Mouse (Mus musculus): ENCODE measurements around the gene Cdyl2. TPM values are rescaled to one million over a fixed set of nuclear protein-coding genes. Genes with fewer than 3 reads are reported as not detected.

Cdyl2 gene
- total RNA-seq (2014; fragmentation: Nextera tagmentation) = 5.4 TPM in 2 replicates
- total RNA-seq (2017) = 4.4 and 7.0 TPM in 2 replicates

DNA sequence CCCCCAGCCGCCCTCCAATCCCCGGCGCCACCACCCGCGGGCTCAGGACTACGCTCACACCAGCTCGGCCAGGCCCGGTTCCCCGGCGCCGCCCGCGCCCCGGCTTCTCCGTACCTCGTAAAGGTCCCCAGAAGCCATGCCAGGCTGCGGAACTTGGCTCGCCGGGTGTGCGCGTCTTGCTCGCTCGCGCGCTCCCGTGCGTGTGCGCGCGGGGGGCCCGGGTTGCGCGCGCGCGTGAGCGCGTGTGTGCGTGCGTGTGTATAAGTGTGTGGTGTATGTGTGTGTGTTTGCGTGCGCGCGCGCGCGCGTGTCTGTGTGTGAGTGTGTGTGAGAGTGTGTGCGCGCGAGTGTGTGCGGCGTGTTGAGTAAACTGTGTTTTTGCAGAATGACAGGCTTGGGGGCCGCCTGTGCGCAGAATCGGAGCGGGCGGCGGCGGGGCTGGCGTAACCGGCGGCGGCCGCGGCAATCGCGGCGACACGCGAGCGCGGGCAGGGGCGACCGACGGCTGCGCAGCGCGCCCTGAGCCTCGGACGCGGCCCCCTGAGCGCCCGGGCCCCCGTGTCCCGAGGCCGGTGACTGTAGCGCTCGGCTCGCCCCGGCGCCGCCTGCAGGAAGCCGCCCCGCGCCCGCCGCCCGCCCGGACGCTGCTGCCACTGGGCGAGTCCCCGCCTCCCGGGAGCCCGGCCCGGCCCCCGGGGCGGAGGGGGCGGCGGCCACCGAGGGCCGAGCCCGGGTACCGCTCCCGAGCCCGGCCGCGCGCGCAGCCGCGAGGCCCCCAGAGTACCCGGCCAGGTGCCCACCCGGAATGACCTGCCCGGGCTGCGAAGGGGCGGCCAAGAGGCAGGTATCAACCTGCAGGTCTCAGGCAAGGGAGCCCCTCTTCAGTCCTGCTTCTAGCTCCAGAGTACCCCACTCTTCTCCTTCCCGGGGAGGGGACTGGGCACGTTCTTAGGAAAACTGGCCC, at the start of gene Cdyl2:
Cdyl2 (minus strand) TSS at position 308 of the 964 bp plus-strand sequence.
- peak; percentile 63 for ATAC-seq (replicated peaks; ENCODE audit: poor library complexity, severe bottlenecking)

- no peak for ATAC-seq (replicated peaks; ENCODE audit: poor library complexity, severe bottlenecking)
Measured at GRCm38 (mm10) chr8:116780594-116780993, 47.8 kb upstream of the Cdyl2 start.

GRCm38 (mm10) chr8:116774220-116774619, 41.4 kb upstream of the Cdyl2 start:
- ATAC-seq (replicated peaks; ENCODE audit: poor library complexity, severe bottlenecking) = no peak

DNA sequence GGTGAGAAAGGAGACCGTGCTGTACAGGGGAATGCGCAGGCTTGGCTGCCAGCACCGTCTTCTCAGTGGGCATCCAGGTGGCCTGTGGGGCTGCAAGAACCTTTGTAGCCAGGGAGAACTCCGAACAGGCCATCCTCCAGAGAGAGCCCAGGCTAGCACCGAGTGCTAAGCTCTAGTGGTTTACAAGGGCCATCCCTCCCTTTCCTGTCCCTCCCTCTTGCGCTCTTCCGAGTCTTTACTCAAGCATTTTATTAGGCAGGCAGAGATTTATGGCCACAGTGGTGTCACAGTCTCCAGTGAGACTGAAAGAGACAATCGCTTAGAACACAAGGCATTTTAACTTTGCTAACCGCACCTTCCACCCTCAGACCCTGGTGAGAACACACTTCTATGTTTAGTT, 39.9 kb upstream of the Cdyl2 start:
- ATAC-seq (replicated peaks; ENCODE audit: poor library complexity, severe bottlenecking) = no peak

DNA sequence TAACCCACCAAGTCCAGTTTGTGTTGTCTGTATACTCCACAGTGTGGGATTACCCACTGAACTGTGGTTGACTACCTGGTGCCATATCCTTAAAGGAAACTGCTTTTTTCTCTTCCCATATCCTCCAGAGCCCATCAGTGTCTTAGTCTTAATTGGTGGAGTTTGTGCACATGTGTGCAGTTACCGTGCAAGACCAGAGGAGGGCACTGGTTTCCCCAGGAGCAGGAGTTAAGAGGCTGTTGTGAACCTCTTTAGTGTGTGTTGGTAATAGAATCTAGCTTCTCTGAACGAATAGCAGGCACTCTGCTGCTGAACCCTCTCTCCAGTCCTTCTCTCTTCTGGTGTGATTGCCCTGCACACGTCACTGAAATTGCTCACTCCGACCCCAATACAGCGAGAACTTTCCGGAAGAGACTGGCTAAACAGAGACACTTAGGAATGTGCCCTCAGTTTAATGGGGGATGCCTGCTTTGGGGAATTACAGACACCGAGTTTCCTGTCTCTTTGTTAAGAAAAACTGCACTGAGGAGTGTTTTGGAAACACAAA, 39.1 kb upstream of the Cdyl2 start:
- ATAC-seq (replicated peaks; ENCODE audit: poor library complexity, severe bottlenecking) = peak; percentile 59

GRCm38 (mm10) chr8:116770756-116771155, 38.0 kb upstream of the Cdyl2 start:
- ATAC-seq (replicated peaks; ENCODE audit: poor library complexity, severe bottlenecking) = no peak

- ATAC-seq (replicated peaks; ENCODE audit: poor library complexity, severe bottlenecking) = no peak
Measured at GRCm38 (mm10) chr8:116756174-116756573, 23.4 kb upstream of the Cdyl2 start.

GRCm38 (mm10) chr8:116755557-116755956, 22.8 kb upstream of the Cdyl2 start:
- peak; percentile 65; the same call in 1 of the 2 replicates for ATAC-seq (replicated peaks; ENCODE audit: poor library complexity, severe bottlenecking)

DNA sequence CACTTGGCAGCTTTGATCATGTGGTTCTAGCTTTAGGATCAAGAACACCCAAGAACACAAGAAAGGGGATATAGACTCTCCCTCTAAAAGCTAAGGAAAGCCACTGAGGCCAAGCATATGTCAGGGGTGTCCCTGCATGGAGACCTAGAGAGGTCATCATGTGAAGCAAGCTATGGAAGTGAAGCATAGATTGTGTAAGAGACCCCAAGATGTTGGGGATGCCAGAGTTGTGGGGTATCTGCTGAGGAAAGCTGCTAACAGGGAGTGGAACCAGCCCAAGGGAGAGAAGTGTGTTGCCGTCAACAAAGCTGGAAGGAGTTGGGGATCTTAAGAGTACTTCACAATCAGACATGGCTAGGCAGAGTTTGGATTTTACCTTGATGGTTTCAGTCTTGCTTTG, 7.9 kb upstream of the Cdyl2 start:
- ATAC-seq (replicated peaks; ENCODE audit: poor library complexity, severe bottlenecking) = no peak

DNA sequence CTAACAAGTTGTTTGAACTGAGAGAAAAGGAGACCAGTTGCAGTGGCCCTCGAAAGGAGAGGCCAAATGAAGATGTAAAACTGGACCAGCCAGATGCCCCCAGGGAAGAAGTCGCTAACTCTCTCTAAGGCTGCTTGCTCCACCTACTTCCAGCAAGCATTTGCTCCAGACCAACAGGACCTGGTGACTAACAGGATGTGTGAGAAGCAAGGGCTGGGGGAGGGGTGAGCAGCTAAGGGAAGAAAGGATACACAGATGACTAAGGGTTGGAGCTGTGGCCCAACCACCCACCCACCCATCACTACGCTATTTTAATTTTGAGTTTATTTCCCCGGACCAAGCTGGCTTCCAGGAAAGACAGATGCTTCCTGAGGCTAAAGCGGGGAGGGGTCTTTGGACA, 2.5 kb upstream of the Cdyl2 start:
- ATAC-seq (replicated peaks; ENCODE audit: poor library complexity, severe bottlenecking) = no peak

DNA sequence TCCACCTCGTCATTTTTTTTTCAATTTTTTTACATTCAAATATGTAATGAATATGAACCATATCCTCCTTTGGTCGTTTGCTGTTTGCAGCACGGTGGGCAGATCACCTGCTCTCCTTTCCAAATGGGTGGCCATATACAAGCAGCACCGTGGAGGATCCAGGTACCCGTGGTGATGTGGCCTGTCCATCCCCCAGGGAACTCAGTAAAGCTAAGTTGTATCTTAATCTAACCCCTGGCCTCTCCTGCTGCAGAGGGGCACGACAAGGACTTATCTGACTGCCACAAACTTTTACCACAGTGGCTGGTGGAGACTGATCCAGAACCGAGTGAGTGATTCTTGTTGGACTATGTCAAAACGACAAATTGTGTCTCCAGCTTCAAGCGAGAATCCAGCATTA, 1.4 kb upstream of the Cdyl2 start:
- no peak for ATAC-seq (replicated peaks; ENCODE audit: poor library complexity, severe bottlenecking)

- ATAC-seq (replicated peaks; ENCODE audit: poor library complexity, severe bottlenecking) = no peak
Measured at GRCm38 (mm10) chr8:116733648-116734014, 840 bp upstream of the Cdyl2 start.

DNA sequence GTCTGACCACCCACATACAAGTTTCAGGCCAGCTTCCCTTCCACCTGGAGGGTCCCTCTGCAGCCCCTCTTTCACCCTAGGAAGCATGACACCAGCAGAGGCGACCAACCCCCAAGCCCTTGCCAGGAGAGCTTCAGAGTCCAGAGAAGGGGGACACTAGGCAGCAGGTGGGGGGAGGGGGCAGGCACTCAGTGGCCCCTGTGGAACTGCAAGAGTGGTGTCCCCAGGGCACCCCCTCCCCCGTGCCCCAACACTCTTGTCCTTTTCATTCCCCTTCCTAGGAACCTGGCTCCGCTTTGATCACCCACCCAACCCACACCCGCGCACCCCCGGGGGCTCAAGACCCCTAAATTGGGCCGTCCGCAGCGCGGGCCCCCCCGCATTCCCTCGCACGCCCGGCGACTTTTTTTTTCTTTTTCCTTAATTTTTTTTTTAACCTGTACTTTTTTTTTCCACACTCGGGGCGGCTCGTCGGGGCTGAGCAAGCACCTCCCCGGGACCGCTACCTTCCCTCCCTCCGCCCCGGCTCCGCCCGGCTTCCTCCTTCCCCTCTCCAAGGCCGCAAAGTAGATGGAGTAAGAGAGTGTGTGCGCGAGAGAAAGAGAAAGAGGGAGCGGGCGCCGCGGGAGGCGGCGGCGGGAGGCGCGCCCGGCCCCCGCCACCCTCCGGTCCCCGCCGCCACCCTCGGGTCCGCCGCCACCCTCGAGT, 661 bp downstream of the Cdyl2 start:
- peak; percentile 77 for ATAC-seq (replicated peaks; ENCODE audit: poor library complexity, severe bottlenecking)

DNA sequence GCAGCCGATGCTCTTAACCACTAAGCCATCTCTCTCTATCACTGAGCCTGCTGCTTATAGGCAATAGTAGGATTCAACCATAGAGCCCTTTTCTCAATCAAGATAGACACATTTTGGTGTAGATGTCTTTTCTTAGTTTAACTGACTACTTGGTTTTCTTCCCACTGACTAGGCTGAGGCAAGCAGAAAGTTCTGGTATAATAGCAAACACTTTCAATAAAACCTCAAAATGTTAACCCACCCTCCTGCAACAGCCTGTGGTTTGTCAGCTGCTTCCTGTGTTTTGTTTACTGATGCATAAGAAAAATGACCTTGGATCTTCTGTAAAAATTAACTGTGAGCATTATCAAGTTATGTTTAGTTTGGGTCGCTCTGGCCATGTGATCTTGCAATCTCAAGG, 11.3 kb downstream of the Cdyl2 start:
- no peak for ATAC-seq (replicated peaks; ENCODE audit: poor library complexity, severe bottlenecking)

DNA sequence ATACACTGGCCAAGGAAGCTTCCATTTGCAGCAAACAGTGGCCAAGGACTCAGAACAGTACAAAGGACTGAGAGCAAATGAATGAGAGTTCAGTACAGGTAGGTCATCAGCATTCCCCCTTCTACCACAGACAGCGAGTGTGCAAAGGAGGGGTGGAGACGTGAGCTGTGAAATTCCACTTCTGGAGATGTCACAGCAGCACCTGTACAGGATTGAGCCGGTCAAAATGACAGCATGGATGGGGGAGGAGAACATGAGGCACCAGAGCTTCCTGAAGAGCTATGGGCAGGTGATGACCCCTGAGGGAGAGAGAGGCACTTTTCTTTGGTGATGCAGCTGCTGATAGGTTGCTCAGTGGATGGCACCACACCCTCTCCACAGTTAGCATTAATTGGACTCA, 25.3 kb downstream of the Cdyl2 start:
- no peak for ATAC-seq (replicated peaks; ENCODE audit: poor library complexity, severe bottlenecking)

DNA sequence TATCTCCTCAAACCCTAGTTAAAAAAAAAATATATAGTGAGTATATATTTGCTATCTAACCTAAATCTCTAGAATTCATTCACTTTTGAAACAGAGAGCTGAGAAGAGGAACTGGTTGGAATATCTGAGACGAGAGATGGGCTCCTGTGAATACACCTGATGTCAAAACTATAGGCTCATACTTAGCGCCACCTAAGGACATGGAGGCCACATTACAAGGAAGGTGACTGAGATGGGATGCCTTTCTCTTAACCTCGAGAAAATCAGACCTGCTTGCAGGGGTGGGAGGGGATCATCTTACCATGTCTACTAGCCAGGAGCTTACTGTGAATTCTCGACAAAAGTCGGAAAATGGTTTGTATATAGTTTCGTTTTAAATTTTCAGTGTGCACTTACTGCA, 30.3 kb downstream of the Cdyl2 start:
- no peak for ATAC-seq (replicated peaks; ENCODE audit: poor library complexity, severe bottlenecking)

- ATAC-seq (replicated peaks; ENCODE audit: poor library complexity, severe bottlenecking) = no peak
Measured at GRCm38 (mm10) chr8:116692931-116693330, 39.9 kb downstream of the Cdyl2 start.

DNA sequence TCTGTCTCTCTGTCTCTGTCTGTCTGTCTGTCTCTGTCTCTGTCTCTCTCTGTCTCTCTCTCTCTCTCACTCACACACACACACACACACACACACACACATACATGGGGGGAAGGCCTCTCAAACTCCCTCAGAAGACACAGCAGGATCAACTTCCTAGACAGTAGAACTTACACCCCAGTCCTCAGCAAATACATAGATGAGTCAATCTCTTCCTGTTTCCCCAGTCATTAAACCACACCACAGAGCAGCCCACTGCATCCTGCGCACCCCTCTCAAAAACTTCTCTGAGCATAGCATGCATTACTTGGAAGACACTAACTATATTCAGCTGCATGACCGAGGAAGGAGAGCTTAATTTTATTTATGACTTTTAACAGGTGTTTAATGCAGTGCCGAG, 43.0 kb downstream of the Cdyl2 start:
- peak; percentile 22 for ATAC-seq (replicated peaks; ENCODE audit: poor library complexity, severe bottlenecking)

GRCm38 (mm10) chr8:116676174-116676573, 56.6 kb downstream of the Cdyl2 start:
- ATAC-seq (replicated peaks; ENCODE audit: poor library complexity, severe bottlenecking) = no peak

DNA sequence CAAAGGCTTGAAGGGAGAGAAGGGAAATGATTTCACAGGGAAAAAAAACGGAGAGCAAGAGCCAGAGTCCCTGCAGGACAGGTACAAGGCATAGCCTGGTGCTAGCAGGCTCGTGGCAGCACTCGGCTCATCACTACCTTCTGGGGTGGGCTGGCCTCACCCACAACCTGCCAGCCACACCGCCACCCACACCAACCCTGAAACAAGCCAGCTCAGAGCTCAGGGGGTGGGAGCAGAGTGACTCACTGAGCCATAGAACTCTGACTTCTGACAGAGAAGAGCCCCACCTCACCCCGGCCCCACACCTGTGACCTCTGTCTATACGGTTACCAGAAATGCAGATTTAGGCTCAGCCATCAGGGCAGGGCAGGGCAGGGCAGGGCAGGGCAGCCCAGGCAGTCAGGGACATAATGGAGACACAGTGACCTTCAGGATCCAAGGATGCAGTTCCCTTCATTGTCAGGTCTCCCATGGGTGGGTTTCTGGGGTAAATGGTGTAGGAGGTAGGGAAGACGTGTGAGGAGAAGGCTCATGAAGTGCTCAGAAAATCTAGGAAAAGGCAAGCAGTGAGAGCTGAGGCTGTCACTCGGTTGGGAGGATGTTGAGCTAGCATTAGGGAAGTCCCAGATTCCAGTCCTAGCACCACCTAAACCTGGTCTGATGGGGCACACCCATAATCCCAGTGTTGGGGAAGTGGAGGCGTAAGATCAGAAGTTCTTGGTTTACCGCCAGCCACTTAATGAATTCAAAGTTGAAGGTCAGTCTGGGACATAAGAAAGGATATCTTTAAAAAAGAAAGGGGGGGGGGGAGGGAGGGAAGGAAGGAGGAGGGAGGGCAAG, 58.6 kb downstream of the Cdyl2 start:
- no peak for ATAC-seq (replicated peaks; ENCODE audit: poor library complexity, severe bottlenecking)

Data from granulocyte monocyte progenitor cell, adult 5-6 weeks (primary cell).